Mouse (Mus musculus) neural tube, embryonic 10.5 days (tissue): ENCODE results near the gene Ackr3.

Source experiments
- DNase-seq: peaks from one replicate; pipeline ENCODE4 v3.0.0-alpha.2; 2017; ENCODE audit warnings: low spot score; ENCODE audit errors: extremely low spot score

Gene Ackr3

GRCm38 (mm10) chr1:90225603-90226254 is 21.9 kb downstream of the Ackr3 start:
- no peak for DNase-seq

DNA sequence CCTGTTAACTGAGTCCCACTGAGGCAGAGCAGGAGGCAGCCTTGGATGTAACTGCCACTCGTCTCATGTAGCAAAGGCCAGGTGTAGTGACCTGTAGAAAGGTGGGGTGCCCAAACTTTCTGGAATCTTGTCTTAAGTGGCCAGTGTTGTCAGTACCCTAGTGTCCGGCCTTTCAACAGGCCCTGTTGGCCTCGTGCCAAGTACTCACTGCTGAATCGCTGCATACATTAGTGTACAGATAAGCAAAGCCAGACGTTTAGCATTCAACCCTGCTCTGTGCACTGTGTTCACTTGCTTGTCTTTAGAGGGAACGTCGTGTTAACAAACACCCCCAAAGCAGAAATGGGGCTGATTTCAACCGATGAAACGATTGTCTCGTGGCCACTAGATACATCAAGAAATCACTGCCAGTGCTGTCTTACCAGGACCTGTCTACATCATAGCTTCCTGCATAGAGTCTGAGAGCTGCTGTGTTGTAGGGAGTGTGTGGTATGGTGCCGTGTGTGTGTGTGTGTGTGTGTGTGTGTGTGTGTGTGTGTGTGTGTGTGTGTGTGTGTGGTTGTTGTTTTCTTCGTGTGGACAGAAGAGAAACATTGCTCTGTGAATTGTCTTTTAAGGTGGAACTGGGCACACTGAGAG is 24.0 kb downstream of the Ackr3 start:
- DNase-seq = no peak

- DNase-seq = no peak
These were observed 24.5 kb downstream of the Ackr3 start for GRCm38 (mm10) chr1:90228323-90228697.

- no peak for DNase-seq
These were observed 26.8 kb downstream of the Ackr3 start for GRCm38 (mm10) chr1:90230611-90231010.

DNA sequence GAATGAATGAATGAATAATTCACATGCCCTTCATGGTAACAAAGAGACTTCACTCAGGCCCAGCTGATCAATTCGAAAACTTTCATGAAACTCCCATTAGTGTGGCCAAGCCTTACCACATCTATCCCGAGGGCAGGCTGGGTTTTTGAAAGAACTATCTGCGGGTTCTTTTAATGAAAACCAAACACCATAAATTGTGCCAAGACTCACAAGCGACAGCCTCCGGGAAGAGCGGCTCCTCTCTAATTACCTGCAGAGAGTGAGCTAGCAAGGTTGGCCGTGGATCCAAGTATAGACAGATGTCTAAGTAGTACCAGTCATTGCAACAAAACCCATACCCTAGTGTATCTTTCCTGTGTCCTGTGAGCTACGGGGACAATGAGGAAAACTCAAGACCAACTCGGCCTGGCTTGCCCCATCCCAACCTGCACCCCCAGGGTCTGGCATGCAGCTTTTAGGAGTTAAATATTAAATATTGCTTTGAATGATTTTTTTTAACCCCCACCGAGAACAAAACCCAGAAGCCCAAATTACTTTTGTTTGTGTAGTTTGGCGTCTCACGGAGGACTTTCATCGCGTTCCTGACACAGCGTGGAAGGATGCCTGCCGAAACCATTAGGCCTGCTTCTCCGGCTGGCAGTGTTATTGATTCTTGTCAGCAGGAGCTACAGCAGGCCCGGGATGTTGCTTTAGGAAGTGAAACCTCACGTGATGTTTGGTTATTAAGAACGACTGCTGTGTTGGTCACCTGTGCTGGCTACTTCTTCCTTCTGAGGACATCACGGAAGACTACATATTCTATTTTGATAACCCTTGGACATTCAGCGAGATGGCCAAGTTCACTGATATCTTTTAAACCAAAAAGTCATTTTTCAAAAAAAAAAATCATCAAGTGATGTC is 28.1 kb downstream of the Ackr3 start:
- DNase-seq = no peak

GRCm38 (mm10) chr1:90232491-90232885 is 28.7 kb downstream of the Ackr3 start:
- DNase-seq = no peak

- DNase-seq = no peak
These were observed 30.9 kb downstream of the Ackr3 start for GRCm38 (mm10) chr1:90234620-90235054.

DNA sequence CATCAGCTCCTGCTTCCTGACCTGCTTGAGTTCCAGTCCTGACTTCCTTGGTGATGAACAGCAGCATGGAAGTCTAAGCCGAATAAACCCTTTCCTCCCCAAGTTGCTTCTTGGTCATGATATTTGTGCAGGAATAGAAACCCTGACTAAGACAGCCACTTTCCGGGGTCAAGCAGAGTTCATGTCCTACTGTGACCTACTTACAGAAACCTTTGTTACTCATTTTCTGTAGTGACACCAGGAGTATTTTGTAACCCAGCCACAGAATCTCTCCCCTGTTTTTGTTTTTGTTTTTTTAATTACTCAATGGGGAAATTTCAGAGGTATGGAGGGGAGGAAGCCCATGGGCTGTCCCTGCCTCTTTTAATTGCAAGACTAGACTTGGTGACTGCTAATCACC is 32.9 kb downstream of the Ackr3 start:
- DNase-seq = no peak

DNA sequence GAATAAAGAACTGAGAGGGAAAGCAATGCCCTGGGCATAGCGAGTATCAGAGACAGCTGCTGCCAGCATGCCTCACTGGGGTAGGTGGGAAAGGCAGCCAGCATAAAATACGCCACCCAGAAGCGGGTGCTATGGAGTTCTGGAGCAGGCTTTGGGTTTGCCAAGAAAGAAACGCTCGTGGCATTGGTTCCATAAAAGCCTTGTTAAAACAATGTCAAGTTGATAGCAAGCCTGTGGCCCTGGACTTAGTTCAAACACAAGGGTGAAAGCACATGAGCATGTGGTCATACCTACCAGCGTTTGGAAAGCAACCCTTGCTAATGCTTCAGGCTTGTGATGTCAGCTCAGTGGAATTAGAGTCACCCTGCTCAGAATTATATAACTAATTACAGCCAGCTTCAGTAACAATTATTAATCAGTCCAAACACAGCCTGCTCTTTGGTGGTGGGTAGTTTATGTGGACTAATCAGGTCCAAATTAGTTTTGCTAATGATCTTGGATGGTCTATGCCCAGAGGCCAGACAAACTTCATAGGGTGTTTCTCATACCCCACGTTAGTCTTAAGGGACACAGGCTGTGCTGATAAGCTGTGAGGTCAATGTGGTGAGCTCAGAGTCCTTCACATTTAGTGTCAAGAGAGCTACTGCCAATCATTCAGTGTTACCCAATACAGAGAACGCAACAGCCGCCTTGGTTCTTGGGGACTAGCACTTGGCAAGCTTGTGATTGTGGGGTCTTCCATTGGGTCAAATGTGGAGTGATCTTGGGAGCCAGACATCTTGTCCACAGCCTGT is 34.5 kb downstream of the Ackr3 start:
- DNase-seq = no peak

DNA sequence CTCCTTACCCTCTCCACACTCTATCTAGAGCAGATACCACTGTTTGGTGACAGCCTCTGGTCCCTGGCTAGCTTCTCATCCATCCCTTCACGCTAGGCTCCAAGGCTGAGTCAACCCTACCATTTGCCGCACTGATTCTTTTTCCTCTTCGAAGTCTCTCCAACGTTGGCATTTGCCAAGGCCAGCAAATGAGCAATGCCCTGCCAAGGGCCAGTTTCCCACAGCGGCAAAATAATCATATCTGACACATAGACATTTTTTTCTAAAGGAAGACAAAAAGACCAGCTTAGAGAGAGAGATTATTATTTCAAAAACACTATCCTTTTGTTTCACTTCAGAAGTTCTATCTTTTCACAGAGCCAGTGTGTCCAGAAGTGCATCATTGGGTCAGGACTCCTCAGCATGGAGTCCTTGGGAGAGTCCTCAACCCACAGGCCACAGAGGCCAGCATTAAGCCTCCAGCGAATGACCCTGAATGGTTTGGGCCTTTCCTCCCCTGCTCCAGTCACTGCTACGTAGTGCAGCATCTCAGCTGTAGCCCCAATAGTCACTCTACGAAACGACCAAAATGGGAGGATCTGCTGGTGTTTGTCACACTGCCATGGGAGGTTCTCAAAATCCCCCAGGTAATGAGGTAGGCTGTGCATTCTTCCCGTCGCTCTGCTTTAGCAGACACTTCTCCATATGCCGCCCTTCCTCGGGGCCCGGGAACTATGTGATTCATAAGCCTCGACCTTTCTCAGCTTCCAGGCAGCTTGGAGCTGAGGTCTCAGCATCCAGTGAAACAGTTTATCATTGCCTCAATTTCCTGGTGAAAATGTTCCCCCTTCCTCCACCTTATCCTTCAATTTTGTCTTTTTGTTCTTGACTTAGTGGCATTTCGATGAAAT is 35.8 kb downstream of the Ackr3 start:
- DNase-seq = no peak

- DNase-seq = no peak
These were observed 36.5 kb downstream of the Ackr3 start for GRCm38 (mm10) chr1:90240287-90240686.

DNA sequence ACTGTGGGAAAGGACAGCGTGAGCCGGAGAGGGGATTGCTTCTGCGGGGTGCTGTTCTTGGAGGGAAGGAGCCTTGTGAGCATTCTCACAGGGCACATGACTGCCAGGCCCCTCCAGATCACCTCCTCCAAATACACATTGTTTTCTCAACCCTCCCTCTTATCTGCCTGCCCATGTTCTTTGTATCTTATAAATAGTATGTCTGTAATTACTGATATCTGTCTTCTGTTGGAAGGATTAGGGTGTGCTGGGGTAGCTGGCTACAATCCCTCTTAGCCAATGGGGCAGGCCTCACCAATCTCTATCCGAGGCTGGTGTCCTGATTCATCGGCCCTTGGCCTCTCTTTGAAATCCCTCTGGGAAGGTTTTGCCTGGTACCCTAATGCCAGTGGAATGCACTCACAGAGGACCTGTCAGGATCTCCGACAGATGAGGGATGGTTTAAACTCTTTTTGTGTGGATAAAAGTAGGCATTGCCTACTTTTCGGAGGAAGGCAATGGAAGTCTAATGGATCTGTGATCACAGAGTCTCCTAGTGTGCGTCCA is 38.7 kb downstream of the Ackr3 start:
- no peak for DNase-seq

DNA sequence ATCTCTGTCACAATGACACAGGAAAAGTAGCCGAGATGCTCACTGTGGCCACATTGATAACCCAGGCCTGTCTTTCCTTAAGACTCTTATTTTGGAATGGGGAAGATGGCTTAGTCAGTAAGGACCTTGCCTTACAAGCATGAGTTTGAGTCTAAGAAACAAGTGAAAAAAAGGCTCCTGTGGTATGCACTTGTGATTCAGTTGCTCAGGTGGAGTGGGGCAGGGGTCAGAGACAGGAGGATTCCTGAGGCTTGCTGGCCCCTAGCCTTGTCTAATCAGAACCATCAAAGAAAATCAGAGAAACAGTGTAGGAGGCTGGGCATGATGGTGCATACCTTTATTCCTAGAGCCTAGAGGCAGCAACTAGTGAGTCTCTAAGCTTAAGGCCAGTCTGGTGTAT is 40.8 kb downstream of the Ackr3 start:
- DNase-seq = no peak

DNA sequence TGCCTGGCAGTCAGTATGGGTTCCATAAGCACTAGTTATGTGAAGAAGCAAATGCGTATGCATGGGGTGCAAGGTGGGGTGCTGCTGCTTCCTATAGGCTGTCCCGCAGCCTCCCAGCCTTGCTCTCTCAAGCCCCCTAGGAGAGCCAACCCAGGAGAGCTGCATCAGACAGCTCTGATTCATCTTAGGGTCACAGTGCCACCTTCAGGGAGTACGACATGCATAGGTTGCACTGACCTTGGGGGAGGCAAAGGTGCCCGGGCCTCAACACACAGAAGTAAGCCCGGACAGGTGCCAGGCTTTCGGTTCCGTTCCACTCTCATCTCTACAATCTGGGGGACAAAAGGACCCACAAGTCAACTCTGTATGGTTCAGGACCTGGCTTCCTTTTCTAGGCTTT is 41.8 kb downstream of the Ackr3 start:
- DNase-seq = no peak

DNA sequence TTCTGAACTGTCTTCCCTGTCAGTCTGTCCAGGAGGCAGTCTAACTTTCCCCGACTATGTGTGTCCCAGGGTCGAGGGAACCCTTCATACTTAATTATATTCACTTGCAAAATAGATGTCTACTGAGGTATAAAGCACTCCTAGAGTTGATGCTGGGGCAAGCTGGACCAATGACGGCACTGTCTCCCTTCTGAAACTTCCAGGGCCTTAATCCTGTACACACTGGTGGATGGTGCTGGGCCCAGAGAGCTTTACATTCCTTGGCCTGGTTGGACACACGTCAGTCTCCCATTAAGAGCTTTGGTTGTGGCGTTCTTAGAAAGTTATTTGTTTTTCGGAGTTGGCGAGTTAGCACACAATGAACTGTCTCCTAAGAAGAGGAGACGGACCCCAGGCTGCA is 42.3 kb downstream of the Ackr3 start:
- no peak for DNase-seq

DNA sequence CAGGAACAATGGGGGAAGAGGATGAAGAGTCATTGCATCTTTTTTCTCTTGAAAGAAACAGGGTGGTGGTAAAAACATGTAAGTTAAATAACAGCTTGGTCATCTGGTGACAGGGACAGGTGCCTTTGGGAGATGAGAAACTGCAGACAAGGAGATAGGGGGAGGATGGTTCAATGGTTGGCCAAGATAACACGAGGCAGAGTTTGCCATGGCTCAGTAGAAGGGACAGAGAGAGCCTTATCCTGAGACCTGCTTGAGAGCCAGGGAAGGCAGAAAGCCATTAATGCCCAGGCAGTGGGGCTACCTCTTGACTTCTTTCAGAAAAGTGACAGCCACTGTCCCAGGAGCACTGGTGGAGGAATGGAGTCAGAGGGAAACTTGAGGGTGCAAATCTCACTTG is 43.0 kb downstream of the Ackr3 start:
- DNase-seq = no peak

GRCm38 (mm10) chr1:90247234-90247633 is 43.5 kb downstream of the Ackr3 start:
- no peak for DNase-seq

DNA sequence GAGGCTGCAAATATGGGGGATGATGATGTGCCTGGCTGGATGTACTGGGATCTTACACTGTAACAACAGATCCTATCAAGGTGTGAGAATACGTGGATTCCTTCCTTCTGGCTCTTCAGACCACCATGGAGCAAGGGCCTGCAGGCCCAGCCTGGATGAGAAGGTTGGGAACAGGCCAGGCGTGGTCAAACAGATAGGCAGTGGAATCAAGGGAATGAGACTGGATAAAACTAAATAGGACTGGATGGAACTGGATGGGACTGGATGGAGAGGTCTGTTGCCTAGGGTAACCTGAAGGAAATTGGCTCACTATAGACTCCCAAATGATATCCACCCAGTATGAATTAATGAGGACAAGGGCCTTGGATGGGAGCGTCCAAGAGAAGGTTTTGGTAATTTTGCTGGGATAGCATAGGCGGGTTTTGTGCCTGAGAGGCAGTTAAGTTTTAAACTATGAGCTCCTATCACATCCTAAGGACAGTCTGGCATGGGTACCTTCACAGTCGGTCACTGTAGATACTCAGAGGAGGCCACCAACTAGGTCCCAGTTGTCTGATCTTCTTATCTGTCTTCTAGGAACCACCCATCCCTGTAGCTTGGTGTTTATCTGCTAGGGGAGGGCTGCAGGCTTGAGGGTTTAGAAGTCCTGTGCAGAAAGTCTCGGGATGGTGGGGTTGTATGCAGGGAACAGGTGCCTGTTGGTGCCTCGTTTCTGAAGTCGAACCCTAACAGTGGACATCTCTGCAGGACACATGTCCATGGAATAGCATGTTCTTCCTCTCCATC is 44.2 kb downstream of the Ackr3 start:
- DNase-seq = no peak

- DNase-seq = no peak
These were observed 45.4 kb downstream of the Ackr3 start for GRCm38 (mm10) chr1:90248966-90249735.
